Mouse (Mus musculus): Measurements from ENCODE around the gene Mapk8ip2.

GRCm38 (mm10) chr15:89431806-89432205 is 21.9 kb upstream of the Mapk8ip2 start:
- TF ChIP-seq POLR2A (IDR thresholded peaks at IDR 0.05; ENCODE audit: control insufficient read depth, extremely low read depth, insufficient read depth, low read length, poor library complexity) (no peak), CTCF (IDR thresholded peaks at IDR 0.05; ENCODE audit: borderline replicate concordance, control insufficient read depth, extremely low read depth, insufficient read depth, low read length, poor library complexity) (no peak)
